Mouse (Mus musculus) midbrain, embryonic 10.5 days (tissue): Measurements from ENCODE around the gene Dync1i2. TPM values are rescaled to one million over a fixed set of nuclear protein-coding genes. Genes with fewer than 3 reads are reported as not detected.

ENCODE experiments used
- DNase-seq: peaks from one replicate; pipeline ENCODE4 v3.0.0-alpha.2; 2017; ENCODE audit warnings: low spot score
- H3K27ac ChIP-seq: fragments of 300-500 bp; sonication (generic); replicated peaks from 2 replicates; pipeline ENCODE4 v1.5.1; 2016; ENCODE audit warnings: mild to moderate bottlenecking
- H3K27me3 ChIP-seq: fragments of 300-500 bp; sonication (generic); 2 replicates; pipeline ENCODE4 v1.6.1; 2016; ENCODE audit warnings: low read depth, mild to moderate bottlenecking; ENCODE audit not compliant: poor library complexity, severe bottlenecking
- H3K36me3 ChIP-seq: fragments of 300-500 bp; sonication (generic); 2 replicates; pipeline ENCODE4 v1.6.1; 2016; ENCODE audit warnings: mild to moderate bottlenecking, moderate library complexity
- H3K4me1 ChIP-seq: fragments of 300-500 bp; sonication (generic); 2 replicates; pipeline ENCODE4 v1.6.1; 2016
- H3K4me3 ChIP-seq: fragments of 300-500 bp; sonication (generic); 2 replicates; pipeline ENCODE4 v1.5.1; 2016; ENCODE audit warnings: mild to moderate bottlenecking, moderate library complexity
- H3K9me3 ChIP-seq: fragments of 300-500 bp; sonication (generic); replicated peaks from 2 replicates; pipeline ENCODE4 v1.6.1; 2016; ENCODE audit warnings: mild to moderate bottlenecking
- WGBS: fragments of 180-500 bp; shearing (Covaris S2); methylation state at CpG from one replicate; pipeline ENCODE4 v1.1.7; 2016; 5-methylcytosine and 5-hydroxymethylcytosine counted together
- polyA plus RNA-seq: library from polyadenylated mRNA; unstranded; fragments of >200 nt; fragmentation: Nextera tagmentation; extraction: Ambion mirVana; gene quantifications from 2 replicates; pipeline ENCODE4 v1.2.1, GENCODE M21; 2016

Gene Dync1i2
- polyA plus RNA-seq, 1 experiment from 2014 or later, result 118 TPM

DNA sequence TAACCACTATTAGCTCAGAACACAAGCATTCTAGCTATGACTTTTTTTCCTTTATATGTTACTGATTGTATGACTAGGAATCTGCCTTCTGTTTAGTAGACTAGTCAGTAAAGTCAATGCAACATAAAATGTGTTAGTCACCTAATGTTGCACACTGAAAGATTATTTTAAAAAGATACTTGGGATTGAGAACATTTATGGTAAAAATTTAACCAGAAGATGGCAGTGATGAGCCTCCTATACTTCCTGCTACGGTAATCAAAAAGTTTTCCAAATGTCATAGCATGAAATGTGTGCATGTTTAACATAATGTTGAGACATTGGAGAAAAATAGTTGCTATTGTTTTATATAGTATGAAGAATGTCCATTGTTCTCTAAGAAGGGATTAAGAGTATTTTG is 15.9 kb downstream of the Dync1i2 start:
- no peak for DNase-seq
- WGBS, result 67% methylated on average over 1 of the region's 1 CpGs
- H3K4me1 ChIP-seq, result no peaks in the 10 kb centered on the region
- H3K27ac ChIP-seq, result no peak overlapping the region
- H3K9me3 ChIP-seq, result no peaks in the 10 kb centered on the region
- no peaks in the 10 kb centered on the region for H3K27me3 ChIP-seq
- H3K4me3 ChIP-seq, result no peak overlapping the region
- peaks cover 64% of the 10 kb centered on the region for H3K36me3 ChIP-seq

DNA sequence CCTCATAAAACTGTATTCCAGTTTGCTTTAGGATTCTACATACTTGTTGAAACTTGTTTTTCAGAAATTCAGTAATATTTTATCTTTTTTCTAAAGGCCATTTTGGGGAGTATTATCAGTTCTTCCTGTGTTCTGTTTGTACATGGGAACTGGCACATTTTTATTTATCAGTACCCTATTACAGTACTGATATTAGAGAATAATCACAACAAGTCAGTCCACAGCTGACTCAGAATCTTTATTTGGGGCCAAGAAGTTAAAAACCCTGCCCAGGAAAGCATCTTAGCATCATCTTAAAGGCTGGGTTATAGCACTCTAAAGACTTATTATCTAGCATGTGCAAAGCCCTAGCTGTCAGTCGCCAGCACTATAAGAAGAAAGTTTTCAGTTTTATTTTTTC is 18.1 kb downstream of the Dync1i2 start:
- no peak for DNase-seq
- Histone ChIP-seq H3K9me3 (no peaks in the 10 kb centered on the region), H3K4me1 (no peaks in the 10 kb centered on the region), H3K4me3 (no peak overlapping the region), H3K36me3 (peaks cover 47% of the 10 kb centered on the region), H3K27ac (no peak overlapping the region), H3K27me3 (no peaks in the 10 kb centered on the region)
- 95% methylated on average over 1 of the region's 1 CpGs for WGBS

DNA sequence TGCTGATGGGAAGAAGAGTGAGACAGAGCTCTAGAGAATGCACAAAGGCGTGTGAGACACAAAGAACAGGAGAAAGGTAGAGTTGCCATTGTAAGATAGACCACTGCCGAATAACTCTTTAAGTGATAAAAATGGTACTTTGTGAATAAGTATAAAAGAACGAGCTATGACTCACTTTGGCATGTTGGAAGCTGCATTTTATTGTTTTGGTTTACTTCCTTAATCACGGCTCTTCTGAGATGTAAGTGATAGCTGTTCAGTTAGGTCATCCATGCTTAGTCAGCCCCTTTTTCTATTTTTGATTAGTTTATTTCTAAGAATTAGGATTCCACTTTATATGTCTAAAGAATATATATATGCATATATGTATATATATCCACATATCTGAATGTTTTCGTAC is 20.4 kb downstream of the Dync1i2 start:
- H3K36me3 ChIP-seq, result peaks cover 55% of the 10 kb centered on the region
- H3K9me3 ChIP-seq, result no peaks in the 10 kb centered on the region

DNA sequence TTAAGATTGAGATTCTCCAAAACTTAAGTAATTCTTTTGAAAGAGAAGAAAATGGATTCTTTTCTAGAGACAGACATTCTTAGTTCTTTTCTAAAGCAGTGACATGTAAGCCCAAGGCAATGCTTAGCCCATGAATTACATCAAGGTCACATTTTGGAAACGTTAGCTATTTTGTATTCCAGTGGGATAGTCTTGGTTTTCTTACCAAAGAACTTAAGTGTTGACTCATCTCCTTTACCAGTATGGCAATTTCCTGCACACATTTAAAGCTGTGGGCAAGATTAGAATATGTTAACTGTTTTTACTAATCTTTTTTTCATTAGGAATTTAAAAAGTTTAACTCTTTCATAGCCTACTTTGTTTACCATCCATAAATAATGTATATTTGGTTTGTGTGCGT is 21.5 kb downstream of the Dync1i2 start:
- no peak for DNase-seq
- Histone ChIP-seq H3K4me3 (no peak overlapping the region), H3K9me3 (no peaks in the 10 kb centered on the region), H3K36me3 (peaks cover 61% of the 10 kb centered on the region), H3K27ac (no peak overlapping the region), H3K4me1 (no peaks in the 10 kb centered on the region), H3K27me3 (no peaks in the 10 kb centered on the region)
- 86% methylated on average over 2 of the region's 2 CpGs for WGBS

More for the DNA sequence above, 20.4 kb downstream of the Dync1i2 start:
- H3K4me3 ChIP-seq, result no peak overlapping the region
- H3K27ac ChIP-seq, result no peak overlapping the region
- no peak for DNase-seq
- no peaks in the 10 kb centered on the region for H3K27me3 ChIP-seq
- no peaks in the 10 kb centered on the region for H3K4me1 ChIP-seq
- WGBS, result 93% methylated on average over 5 of the region's 5 CpGs

DNA sequence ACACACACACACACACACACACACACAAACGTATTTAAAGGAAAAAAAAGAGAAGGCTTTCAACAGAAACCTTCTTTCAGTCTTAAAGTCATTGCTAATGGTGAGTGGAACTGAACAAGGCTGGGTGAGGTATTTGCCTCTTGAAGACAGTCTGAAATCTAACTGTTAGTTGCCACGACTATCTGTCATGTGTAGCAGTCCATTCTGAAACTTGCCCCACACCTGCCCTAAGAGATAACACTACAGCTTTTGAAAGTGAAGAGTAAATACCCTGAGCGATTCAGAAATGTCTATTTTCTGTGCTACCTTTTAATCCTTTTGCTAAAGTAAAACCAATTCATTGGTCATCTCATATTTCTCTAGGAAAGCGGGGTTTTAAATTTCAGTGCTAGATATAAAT is 23.9 kb downstream of the Dync1i2 start:
- Histone ChIP-seq H3K4me1 (no peaks in the 10 kb centered on the region), H3K36me3 (peaks cover 60% of the 10 kb centered on the region), H3K27ac (no peak overlapping the region), H3K9me3 (no peaks in the 10 kb centered on the region), H3K4me3 (no peak overlapping the region), H3K27me3 (no peaks in the 10 kb centered on the region)
- WGBS, result 96% methylated on average over 4 of the region's 4 CpGs
- no peak for DNase-seq

DNA sequence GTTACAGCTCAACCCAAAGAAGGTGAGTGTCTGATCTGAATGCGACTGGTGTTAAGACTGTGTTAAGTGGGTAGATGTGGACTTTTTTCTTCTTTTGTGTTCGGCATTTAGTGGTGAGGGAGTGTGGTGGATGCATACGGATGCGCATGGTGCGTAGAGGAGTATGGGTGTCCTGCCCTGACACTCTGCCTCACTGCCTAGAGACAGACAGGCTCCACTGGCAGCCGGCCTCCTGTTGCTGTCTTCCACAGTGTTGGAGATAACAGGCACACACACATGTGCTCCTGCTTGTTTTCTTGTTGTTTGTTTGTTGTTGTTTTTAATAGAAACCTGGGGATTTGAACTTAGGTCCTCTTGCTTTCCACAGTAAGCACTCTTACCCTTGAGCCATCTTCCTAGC is 24.5 kb downstream of the Dync1i2 start:
- H3K4me3 ChIP-seq, result no peak overlapping the region
- H3K27me3 ChIP-seq, result no peaks in the 10 kb centered on the region
- no peaks in the 10 kb centered on the region for H3K9me3 ChIP-seq
- H3K4me1 ChIP-seq, result no peaks in the 10 kb centered on the region
- no peak for DNase-seq
- 93% methylated on average over 6 of the region's 6 CpGs for WGBS
- H3K36me3 ChIP-seq, result peaks cover 65% of the 10 kb centered on the region
- no peak overlapping the region for H3K27ac ChIP-seq

DNA sequence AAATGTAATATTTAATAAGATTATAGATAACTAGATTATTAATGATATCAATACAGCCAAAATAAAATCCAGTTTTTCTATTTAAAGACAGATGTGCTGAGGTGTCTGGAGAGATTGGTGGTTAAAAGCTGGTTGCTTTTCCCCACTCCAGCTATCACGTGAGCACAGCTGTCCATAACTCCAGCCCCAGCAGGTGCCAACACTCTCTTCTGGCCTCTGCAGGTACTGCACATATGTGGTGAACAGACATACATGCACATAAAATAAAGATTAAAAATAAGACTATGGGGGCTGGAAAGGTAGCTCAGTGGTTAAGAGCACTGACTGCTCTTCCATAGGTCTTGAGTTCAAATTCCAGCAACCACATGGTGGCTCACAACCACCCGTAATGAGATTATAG is 30.0 kb downstream of the Dync1i2 start:
- peaks cover 76% of the 10 kb centered on the region for H3K36me3 ChIP-seq
- no peak for DNase-seq
- no peaks in the 10 kb centered on the region for H3K27me3 ChIP-seq
- H3K27ac ChIP-seq, result no peak overlapping the region
- WGBS, result 87% methylated on average over 2 of the region's 2 CpGs
- H3K9me3 ChIP-seq, result no peaks in the 10 kb centered on the region
- H3K4me1 ChIP-seq, result no peaks in the 10 kb centered on the region
- H3K4me3 ChIP-seq, result no peak overlapping the region

DNA sequence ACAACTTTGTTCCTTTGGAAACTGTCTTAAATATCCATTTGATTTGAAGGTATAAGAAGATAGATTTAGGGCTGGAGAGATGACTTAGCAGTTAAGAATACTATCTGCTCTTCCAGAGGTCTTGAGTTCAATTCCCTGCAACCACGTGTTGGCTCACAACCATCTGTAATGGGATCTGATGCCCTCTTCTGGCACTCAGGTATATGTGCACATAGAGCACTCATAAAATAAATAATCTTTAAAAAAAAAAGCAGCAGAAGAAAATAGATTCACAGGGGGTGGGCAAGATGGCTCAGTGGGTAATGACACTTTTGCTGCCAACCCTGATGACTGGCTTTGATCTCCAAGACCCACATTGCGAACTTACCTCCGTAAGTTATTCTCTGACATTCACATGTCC is 30.7 kb downstream of the Dync1i2 start:
- H3K36me3 ChIP-seq, result peaks cover 73% of the 10 kb centered on the region
- H3K9me3 ChIP-seq, result no peaks in the 10 kb centered on the region
- no peak for DNase-seq
- H3K27me3 ChIP-seq, result no peaks in the 10 kb centered on the region
- H3K27ac ChIP-seq, result no peak overlapping the region
- H3K4me3 ChIP-seq, result no peak overlapping the region
- H3K4me1 ChIP-seq, result no peaks in the 10 kb centered on the region
- 84% methylated on average over 3 of the region's 3 CpGs for WGBS

DNA sequence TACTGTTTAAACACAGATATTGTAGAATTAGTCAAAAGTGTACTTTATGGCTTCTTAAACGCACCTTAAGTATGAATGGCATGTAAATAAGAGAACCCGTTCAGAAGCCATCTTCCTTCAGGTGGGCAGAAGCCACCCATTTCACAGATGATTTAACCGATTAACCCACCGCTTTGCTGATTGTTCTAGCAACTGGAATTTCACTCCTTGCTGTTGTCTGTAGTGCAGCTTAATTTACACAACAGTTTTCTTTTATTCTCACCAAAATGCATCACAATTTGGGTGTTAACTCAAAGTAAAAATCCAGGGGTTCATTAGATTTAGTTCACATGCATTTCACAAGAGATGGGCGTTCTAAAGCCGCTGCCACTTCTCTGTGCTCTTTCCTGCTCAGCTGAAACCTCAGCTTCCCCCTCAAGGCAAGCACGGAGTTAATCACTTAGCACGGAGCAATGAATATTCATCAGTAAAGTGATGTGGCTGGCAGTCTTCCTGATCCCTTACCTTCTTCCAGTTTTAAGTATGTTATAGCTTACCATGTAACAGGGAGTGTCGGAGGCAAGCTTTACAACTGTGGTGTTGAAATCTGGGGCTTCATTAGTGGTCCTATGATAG is 31.7 kb downstream of the Dync1i2 start:
- H3K4me3 ChIP-seq, result no peak overlapping the region
- H3K27me3 ChIP-seq, result no peaks in the 10 kb centered on the region
- WGBS, result 84% methylated on average over 9 of the region's 9 CpGs
- H3K36me3 ChIP-seq, result peaks cover 72% of the 10 kb centered on the region
- no peak overlapping the region for H3K27ac ChIP-seq
- no peak for DNase-seq
- no peaks in the 10 kb centered on the region for H3K4me1 ChIP-seq
- H3K9me3 ChIP-seq, result no peaks in the 10 kb centered on the region

DNA sequence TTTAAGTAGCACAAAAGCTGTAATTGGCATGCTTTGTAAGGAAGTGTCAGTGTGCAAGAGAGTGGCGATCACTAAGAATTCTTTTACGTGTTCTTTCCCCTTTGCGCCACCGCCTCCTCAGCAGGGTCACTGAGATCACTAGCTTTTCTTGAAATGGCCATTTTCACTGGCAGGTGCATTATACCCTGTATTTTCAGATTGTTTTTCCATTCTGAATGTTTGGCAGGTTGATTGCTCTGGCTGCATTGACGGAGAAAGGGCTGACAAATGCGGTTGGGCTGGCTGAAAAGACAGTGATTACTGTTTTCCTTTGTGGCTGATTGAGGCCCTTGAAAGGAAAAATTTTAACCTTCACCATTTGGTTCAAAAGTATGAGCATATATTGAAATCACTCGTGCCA is 33.3 kb downstream of the Dync1i2 start:
- H3K9me3 ChIP-seq, result no peaks in the 10 kb centered on the region
- 83% methylated on average over 7 of the region's 7 CpGs for WGBS
- peaks cover 73% of the 10 kb centered on the region for H3K36me3 ChIP-seq

DNA sequence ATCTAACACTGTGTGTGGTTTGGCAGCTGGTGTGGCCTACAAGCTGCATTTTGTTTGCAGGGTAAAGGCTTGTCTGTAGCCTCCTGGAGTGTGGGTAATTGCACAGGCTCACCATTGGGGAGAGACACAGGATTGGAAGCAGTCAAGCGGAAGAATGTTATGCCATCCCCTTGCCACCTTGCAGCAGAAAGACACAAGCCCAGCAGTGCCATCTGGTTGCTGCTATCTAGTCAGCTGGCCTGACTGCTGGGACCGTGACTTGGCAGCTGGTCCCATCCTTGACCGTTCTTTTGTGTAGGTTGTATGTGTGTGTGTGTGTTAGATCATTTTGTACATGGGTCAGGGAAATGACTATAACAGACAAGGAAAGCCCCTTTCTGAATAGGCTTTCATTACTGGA is 33.9 kb downstream of the Dync1i2 start:
- peaks cover 73% of the 10 kb centered on the region for H3K36me3 ChIP-seq
- WGBS, result 78% methylated on average over 3 of the region's 3 CpGs
- no peaks in the 10 kb centered on the region for H3K4me1 ChIP-seq
- H3K27ac ChIP-seq, result no peak overlapping the region
- no peaks in the 10 kb centered on the region for H3K9me3 ChIP-seq
- H3K4me3 ChIP-seq, result no peak overlapping the region
- no peaks in the 10 kb centered on the region for H3K27me3 ChIP-seq
- no peak for DNase-seq

More for the DNA sequence above, 33.3 kb downstream of the Dync1i2 start:
- Histone ChIP-seq H3K4me1 (no peaks in the 10 kb centered on the region), H3K27me3 (no peaks in the 10 kb centered on the region), H3K27ac (no peak overlapping the region), H3K4me3 (no peak overlapping the region)
- DNase-seq, result no peak

DNA sequence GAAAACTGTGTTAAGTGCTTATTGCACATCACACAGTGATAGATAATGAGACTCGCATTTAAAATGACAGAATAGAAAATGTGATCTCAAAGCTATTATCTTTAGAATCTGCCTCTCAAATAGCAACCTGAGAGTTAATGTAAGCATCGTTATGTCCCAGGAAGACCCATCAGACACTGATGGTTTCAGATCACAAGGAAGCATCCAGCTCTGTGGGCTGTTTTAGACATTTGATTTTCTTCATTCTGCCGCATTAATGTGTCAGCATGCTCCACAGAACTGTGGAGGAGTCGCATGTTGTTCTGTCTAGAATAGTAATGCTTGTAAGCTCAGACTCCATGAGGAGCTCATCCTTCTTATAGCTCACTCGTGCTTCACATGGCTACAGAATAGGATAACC is 34.6 kb downstream of the Dync1i2 start:
- DNase-seq, result no peak

DNA sequence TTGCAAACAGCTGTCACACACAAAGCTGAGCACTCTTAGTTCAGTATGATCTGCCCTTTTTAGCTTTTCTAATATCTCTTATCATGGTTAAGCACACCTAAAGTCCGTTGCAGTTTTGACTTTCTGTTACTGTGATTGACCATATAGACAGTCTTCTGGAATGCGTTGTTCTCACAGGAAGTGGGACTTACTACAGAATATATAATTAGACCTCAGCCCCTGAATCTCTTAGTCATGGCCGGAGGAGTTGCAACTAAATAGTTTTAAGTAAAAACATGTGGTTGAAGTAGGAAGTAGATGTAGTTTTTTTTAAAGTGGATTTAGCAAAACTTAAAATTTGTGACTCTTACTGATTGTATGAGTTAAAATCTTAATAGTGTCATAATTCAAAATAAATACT is 36.6 kb downstream of the Dync1i2 start:
- 89% methylated on average over 3 of the region's 3 CpGs for WGBS
- Histone ChIP-seq H3K36me3 (peaks cover 80% of the 10 kb centered on the region), H3K27me3 (no peaks in the 10 kb centered on the region), H3K4me3 (no peak overlapping the region), H3K9me3 (no peaks in the 10 kb centered on the region), H3K27ac (no peak overlapping the region), H3K4me1 (no peaks in the 10 kb centered on the region)
- DNase-seq, result no peak

More for the DNA sequence above, 34.6 kb downstream of the Dync1i2 start:
- no peaks in the 10 kb centered on the region for H3K4me1 ChIP-seq
- H3K27me3 ChIP-seq, result no peaks in the 10 kb centered on the region
- H3K4me3 ChIP-seq, result no peak overlapping the region
- no peaks in the 10 kb centered on the region for H3K9me3 ChIP-seq
- H3K36me3 ChIP-seq, result peaks cover 74% of the 10 kb centered on the region
- H3K27ac ChIP-seq, result no peak overlapping the region
- WGBS, result 96% methylated on average over 5 of the region's 5 CpGs

DNA sequence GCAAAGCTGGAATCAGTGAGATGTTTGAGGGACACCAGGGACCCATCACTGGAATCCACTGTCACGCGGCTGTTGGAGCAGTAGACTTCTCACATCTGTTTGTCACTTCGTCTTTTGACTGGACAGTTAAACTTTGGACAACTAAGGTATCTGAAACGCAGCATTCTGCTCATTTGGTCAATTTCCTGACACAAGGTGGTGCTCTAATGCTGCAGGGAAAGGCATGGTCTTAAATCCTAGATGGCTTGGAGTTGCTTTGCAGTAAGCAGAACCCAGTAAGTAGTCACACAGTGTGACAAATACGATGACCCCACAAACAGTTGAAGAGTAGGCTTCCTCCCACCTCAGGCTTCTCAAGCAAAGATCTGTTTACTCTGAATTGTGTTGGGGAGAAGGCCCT is 39.3 kb downstream of the Dync1i2 start:
- H3K36me3 ChIP-seq, result peaks cover 88% of the 10 kb centered on the region
- DNase-seq, result no peak
- no peaks in the 10 kb centered on the region for H3K4me1 ChIP-seq
- H3K4me3 ChIP-seq, result no peak overlapping the region
- no peaks in the 10 kb centered on the region for H3K9me3 ChIP-seq
- WGBS, result 80% methylated on average over 5 of the region's 5 CpGs
- no peak overlapping the region for H3K27ac ChIP-seq
- no peaks in the 10 kb centered on the region for H3K27me3 ChIP-seq
